Mouse (Mus musculus) myocyte (in vitro differentiated cells): ENCODE data around the gene Ccdc33.

ENCODE experiments used
- CEBPB ChIP-seq: IDR thresholded peaks from 2 replicates; pipeline ENCODE4 v1.6.1; 2011; ENCODE audit warnings: mild to moderate bottlenecking, moderate library complexity; ENCODE audit not compliant: poor library complexity, insufficient read depth, severe bottlenecking
- E2F4 ChIP-seq: IDR thresholded peaks from one replicate; pipeline ENCODE4 v1.6.1; 2011; ENCODE audit warnings: mild to moderate bottlenecking, control low read depth, moderate library complexity; ENCODE audit not compliant: insufficient read depth
- MAX ChIP-seq: IDR thresholded peaks from one replicate; pipeline ENCODE4 v1.6.1; 2011; ENCODE audit warnings: low read depth, mild to moderate bottlenecking, control low read depth
- MYOD1 ChIP-seq, 3 experiments: IDR thresholded peaks; one replicate each; pipeline ENCODE4 v1.6.1; 2011; ENCODE audit warnings: control low read depth in 2 of 3, low read depth in 2 of 3, mild to moderate bottlenecking in 2 of 3, moderate library complexity in 1 of 3; ENCODE audit not compliant: insufficient read length in 2 of 3, control insufficient read depth in 1 of 3
- MYOG ChIP-seq, 3 experiments: IDR thresholded peaks; one replicate each; pipeline ENCODE4 v1.6.1; 2011; ENCODE audit warnings: control low read depth in 2 of 3, low read depth in 2 of 3, mild to moderate bottlenecking in 2 of 3; ENCODE audit not compliant: insufficient read length in 2 of 3, control insufficient read depth in 1 of 3, insufficient read depth in 1 of 3
- POLR2A ChIP-seq: IDR thresholded peaks from one replicate; pipeline ENCODE4 v1.6.1; 2011; ENCODE audit warnings: low read depth, mild to moderate bottlenecking, control low read depth, moderate library complexity; ENCODE audit not compliant: insufficient read length
- POLR2AphosphoS2 ChIP-seq: IDR thresholded peaks from one replicate; pipeline ENCODE4 v1.6.1; 2011; ENCODE audit warnings: low read depth, control low read depth; ENCODE audit not compliant: insufficient read length
- REST ChIP-seq: IDR thresholded peaks from one replicate; pipeline ENCODE4 v1.6.1; 2011; ENCODE audit warnings: mild to moderate bottlenecking, control low read depth, moderate library complexity; ENCODE audit not compliant: insufficient read depth, insufficient read length
- SRF ChIP-seq: IDR thresholded peaks from one replicate; pipeline ENCODE4 v1.6.1; 2011; ENCODE audit warnings: low read depth; ENCODE audit not compliant: control insufficient read depth, insufficient read length
- TCF12 ChIP-seq: IDR thresholded peaks from one replicate; pipeline ENCODE4 v1.6.1; 2011; ENCODE audit warnings: mild to moderate bottlenecking, control low read depth; ENCODE audit not compliant: poor library complexity, insufficient read depth, severe bottlenecking
- USF1 ChIP-seq: IDR thresholded peaks from one replicate; pipeline ENCODE4 v1.6.1; 2011; ENCODE audit warnings: low read depth, mild to moderate bottlenecking, control low read depth, moderate library complexity

DNA sequence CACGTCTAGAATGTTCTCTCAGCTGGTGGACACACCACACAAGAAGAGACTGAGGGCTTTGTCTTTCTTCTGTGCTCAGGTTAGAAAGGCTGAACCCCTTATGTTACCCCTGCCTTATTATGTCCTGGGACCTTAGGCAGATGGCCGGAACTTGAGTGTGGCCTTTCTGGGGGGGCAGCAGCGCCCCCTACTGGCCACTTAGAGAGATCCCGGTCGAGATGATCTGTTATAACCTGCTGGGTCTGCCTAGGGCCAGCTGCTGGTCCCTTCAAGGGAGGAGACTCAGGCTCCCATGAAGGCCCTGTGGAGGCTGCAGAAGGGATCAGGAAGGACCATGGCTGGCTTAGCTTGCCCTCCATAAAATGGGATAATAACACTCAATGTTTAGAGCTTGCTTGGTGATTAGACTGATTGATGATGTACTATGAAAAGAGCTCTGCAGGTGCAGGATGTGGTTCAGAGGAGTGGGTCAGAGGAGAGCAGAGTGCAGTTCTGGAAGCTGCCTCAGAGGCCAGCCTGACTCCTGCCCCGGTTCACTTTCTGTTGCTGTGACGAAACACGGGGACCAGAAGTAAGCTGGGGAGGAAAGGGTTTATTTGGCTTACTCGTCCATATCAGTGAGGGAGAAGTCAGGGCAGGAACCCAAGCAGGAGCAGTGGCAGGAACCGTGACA lies 128.0 kb downstream of the Ccdc33 start:
- TF ChIP-seq E2F4 (no peak), POLR2A (no peak), MYOD1 (IDR thresholded peaks at IDR 0.05; ENCODE audit: control insufficient read depth in 1 of 3, insufficient read length in 2 of 3, low read depth in 2 of 3) (no peak), MAX (no peak), MYOG (IDR thresholded peaks at IDR 0.05; ENCODE audit: control insufficient read depth in 1 of 3, insufficient read depth in 1 of 3, insufficient read length in 2 of 3, low read depth in 2 of 3) (no peak), CEBPB (no peak), TCF12 (no peak), USF1 (no peak), POLR2AphosphoS2 (no peak), REST (no peak), SRF (no peak)
